Mouse (Mus musculus) midbrain, embryonic 14.5 days (tissue): Measurements from ENCODE around the gene Kdelr3. TPM values are rescaled to one million over a fixed set of nuclear protein-coding genes. Genes with fewer than 3 reads are reported as not detected.
A peak's percentile ranks its signal among the peaks of the same experiment; 100 is the strongest.

Experiments
- ATAC-seq: fragments of 200-750 bp; cut with Nextera tagmentation; 2 replicates; pipeline ENCODE4 v1.8.0; 2017; ENCODE audit warnings: moderate number of reproducible peaks, moderate library complexity; ENCODE audit not compliant: low FRiP score, low TSS enrichment
- DNase-seq: peaks from one replicate; pipeline ENCODE4 v3.0.0-alpha.2; 2015
- H3K27ac ChIP-seq: fragments of 300-500 bp; sonication (generic); replicated peaks from 2 replicates; pipeline ENCODE4 v1.5.1; 2014; ENCODE audit warnings: mild to moderate bottlenecking, low read depth, low read length, moderate library complexity
- H3K27me3 ChIP-seq: fragments of 300-500 bp; sonication (generic); 2 replicates; pipeline ENCODE4 v1.6.1; 2014; ENCODE audit warnings: low read length, control low read depth, mixed read lengths; ENCODE audit not compliant: control insufficient read depth, insufficient read depth
- H3K36me3 ChIP-seq: fragments of 300-500 bp; sonication (generic); 2 replicates; pipeline ENCODE4 v1.6.1; 2014; ENCODE audit warnings: low read length, control low read depth; ENCODE audit not compliant: control insufficient read depth, insufficient read depth
- H3K4me1 ChIP-seq: fragments of 300-500 bp; sonication (generic); 2 replicates; pipeline ENCODE4 v1.6.1; 2014; ENCODE audit warnings: mild to moderate bottlenecking, antibody characterized with exemption, low read length, control low read depth; ENCODE audit not compliant: control insufficient read depth, insufficient read depth
- H3K4me2 ChIP-seq: fragments of 300-500 bp; sonication (generic); 2 replicates; pipeline ENCODE4 v1.6.1; 2014; ENCODE audit warnings: mild to moderate bottlenecking, low read length, moderate library complexity
- H3K4me3 ChIP-seq: fragments of 300-500 bp; sonication (generic); replicated peaks from 2 replicates; pipeline ENCODE4 v1.5.1; 2014; ENCODE audit warnings: low read depth, low read length
- H3K9ac ChIP-seq: fragments of 300-500 bp; sonication (generic); replicated peaks from 2 replicates; pipeline ENCODE4 v1.6.1; 2014; ENCODE audit warnings: mild to moderate bottlenecking, low read length, moderate library complexity
- H3K9me3 ChIP-seq: fragments of 300-500 bp; sonication (generic); 2 replicates; pipeline ENCODE4 v1.6.1; 2016; ENCODE audit warnings: low read length, control low read depth, mixed read lengths; ENCODE audit not compliant: control insufficient read depth
- WGBS: fragments of 180-500 bp; shearing (Covaris S2); extraction: QIAGEN DNeasy Blood & Tissue Kit; methylation state at CpG from one replicate; pipeline ENCODE4 v1.1.7; 2014; 5-methylcytosine and 5-hydroxymethylcytosine counted together
- polyA plus RNA-seq: library from polyadenylated mRNA; unstranded; fragments of >200 nt; fragmentation: Nextera tagmentation; extraction: Ambion mirVana; gene quantifications from 2 replicates; pipeline ENCODE4 v1.2.1, GENCODE M21; 2014

The Kdelr3 gene
- polyA plus RNA-seq, 1 experiment from 2014 or later, result 7.1 TPM

DNA sequence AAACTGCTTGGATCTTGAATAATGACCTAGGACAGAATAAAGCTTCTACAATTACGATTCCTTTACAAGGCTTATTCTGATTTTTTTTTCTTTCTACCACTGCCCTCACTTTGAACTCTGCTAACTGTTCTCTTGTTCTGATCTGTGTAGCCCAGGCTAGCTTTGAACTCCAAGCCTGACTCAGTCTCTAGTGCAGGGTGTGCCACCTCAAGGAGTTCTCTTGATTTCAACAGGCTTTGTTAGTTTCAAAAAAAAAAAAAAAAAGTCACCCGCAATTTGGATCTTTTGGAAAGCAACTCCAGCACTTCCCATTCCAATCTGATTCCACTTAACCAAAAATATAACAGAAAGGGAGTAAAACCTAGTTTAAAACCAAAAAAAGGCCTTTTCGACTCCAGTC is 29.3 kb downstream of the Kdelr3 start:
- H3K9me3 ChIP-seq, result no peaks in the 10 kb centered on the region
- H3K4me2 ChIP-seq, result peak overlapping the region; percentile 90
- DNase-seq (no peak), ATAC-seq (no peak)
- H3K4me1 ChIP-seq, result peaks cover 25% of the 10 kb centered on the region
- no peaks in the 10 kb centered on the region for H3K27me3 ChIP-seq
- H3K36me3 ChIP-seq, result peaks cover 36% of the 10 kb centered on the region
- WGBS, result 6% methylated on average over 3 of the region's 3 CpGs
- H3K4me3 ChIP-seq, result peak overlapping the region; percentile 93
- peak overlapping the region; percentile 91 for H3K9ac ChIP-seq
- H3K27ac ChIP-seq, result peak overlapping the region; percentile 98

DNA sequence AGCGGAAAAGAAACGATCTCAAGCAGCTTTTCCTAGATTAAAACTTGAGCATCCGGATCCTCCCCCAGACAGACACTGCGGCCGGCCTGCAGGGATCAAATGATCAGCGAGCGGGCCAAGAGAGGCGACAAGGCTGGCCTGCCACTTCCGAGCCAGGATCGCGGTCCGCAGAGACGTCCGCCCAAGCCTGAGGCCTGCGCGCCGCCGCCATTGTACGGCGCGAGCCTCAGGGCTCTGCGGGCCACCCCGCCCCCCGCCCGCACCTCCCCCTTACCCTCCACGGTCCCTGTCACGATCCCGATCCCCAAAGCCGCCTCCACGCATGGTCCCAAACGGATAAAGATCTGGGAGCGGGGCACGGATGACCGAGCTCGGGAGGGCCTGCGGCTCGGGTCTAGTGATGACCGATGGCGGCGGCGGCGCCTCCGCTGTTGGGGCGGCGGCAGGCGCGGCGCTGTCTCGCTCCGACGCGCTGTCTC is 29.7 kb downstream of the Kdelr3 start:
- WGBS, result under 1% methylated on average over 52 of the region's 52 CpGs
- Histone ChIP-seq H3K4me1 (peaks cover 25% of the 10 kb centered on the region), H3K4me3 (peak overlapping the region; percentile 93), H3K9ac (peak overlapping the region; percentile 91), H3K36me3 (peaks cover 31% of the 10 kb centered on the region), H3K27ac (peak overlapping the region; percentile 98), H3K9me3 (no peaks in the 10 kb centered on the region), H3K27me3 (no peaks in the 10 kb centered on the region), H3K4me2 (peak overlapping the region; percentile 90)
- peak; percentile 83 for DNase-seq
- ATAC-seq, result peak; percentile 77

DNA sequence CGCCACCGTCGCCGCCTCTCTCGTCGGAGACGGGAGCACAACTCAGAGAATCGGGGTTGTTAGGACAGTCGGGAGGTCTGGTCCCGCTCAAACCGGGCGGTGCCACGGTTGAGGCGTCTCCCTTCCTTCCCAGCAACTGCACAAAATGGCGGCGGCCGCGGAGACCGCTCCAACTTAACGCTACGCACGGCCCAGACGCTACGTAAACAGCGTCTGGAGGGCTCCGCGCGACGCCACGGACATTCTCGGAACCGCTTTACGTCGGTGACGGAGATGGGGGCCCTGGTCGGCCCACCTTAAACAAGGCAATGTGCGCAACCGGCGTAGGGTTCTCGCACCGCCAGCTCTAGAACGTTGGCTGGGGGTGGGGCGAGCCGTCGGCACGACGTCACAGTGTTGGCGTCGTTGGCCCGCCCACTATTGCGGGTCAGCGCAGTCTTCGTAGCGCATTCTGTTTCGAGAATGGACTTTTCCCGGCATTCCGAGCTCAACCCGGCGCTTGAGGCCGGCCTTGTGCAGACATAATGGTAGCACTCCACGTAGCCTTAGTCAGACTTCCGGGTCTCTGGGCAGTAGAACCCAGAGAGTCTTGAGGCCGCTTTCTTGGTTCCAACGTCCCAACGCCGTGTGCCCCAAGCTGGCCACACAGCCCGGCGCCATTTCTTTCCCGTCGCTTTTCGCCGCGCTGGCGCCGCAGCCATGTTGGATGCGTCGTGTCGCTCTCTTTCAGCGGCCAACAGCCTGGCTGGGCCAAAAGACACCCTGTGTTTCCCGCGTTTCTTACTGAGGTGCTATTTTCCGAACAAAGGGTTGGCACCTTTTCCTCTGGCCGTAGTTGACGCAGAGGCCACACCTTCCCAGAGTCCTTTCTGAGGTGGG is 30.4 kb downstream of the Kdelr3 start, which contains the start of gene Ddx17:
TSS of gene Ddx17 (minus strand) at position 332 of the 879 bp plus-strand sequence.
- ATAC-seq (peak; percentile 99), DNase-seq (peak; percentile 100)
- no peaks in the 10 kb centered on the region for H3K27me3 ChIP-seq
- H3K4me2 ChIP-seq, result peak within 1 kb of the TSS; percentile 90
- H3K36me3 ChIP-seq, result peaks cover 27% of the 10 kb centered on the region
- H3K27ac ChIP-seq, result peak within 1 kb of the TSS; percentile 98
- peak within 1 kb of the TSS; percentile 93 for H3K4me3 ChIP-seq
- H3K4me1 ChIP-seq, result peaks cover 25% of the 10 kb centered on the region
- peak within 1 kb of the TSS; percentile 91 for H3K9ac ChIP-seq
- WGBS, result under 1% methylated on average over 84 of the region's 84 CpGs
- no peaks in the 10 kb centered on the region for H3K9me3 ChIP-seq

DNA sequence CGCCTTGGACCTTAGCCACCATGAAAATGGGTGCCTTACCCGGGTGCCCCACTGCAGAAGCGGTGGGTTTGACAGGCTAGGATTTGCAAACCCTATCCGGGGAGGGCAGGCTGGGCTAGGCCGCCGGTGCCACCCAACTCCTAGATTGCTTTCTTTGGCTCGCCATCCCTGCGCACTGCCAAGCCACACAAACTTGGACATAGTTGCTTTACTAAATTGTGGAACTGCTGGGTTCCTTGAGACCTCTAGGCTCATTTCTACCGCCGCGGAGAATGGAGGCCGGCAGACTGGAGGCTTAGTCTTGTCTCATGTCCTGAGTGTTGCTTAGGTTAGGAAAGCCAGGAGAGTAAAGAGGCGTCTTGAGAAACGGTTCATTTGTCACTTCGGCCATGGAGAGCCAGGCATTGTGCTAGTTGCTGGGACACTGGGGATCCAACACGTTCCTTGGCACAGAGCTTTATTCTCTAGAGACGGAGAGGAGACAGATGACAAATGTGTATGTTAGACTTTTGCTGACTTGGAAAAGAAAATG is 31.1 kb downstream of the Kdelr3 start:
- WGBS, result 80% methylated on average over 17 of the region's 17 CpGs
- H3K4me3 ChIP-seq, result peak overlapping the region; percentile 93
- H3K36me3 ChIP-seq, result peaks cover 19% of the 10 kb centered on the region
- no peaks in the 10 kb centered on the region for H3K27me3 ChIP-seq
- ATAC-seq, result no peak
- H3K27ac ChIP-seq, result peak overlapping the region; percentile 98
- no peaks in the 10 kb centered on the region for H3K9me3 ChIP-seq
- peak overlapping the region; percentile 66 for H3K4me2 ChIP-seq
- H3K9ac ChIP-seq, result peak overlapping the region; percentile 91
- DNase-seq, result no peak
- peaks cover 25% of the 10 kb centered on the region for H3K4me1 ChIP-seq

DNA sequence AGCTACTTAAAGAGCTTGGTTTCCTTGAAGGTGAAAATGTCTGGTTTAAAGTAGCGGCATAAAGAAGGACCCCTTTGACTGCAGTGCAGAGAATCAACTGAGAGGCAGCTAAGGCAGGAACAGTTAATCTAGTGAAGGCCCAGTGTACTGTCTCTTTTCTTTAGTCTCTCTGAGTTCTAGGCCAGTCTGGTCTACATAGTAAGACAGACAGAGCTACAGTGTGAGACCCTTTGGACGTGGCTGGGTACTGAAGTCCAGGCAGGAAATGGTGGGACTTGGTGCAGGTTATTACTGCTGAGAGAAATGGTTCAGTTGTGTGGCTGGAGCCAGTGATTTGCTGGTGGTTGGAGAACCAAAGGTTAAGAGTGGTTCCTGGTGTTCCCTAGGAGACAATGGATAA is 32.0 kb downstream of the Kdelr3 start:
- Histone ChIP-seq H3K27ac (no peak overlapping the region), H3K27me3 (no peaks in the 10 kb centered on the region), H3K36me3 (peaks cover 11% of the 10 kb centered on the region), H3K9ac (no peak overlapping the region), H3K4me1 (peaks cover 25% of the 10 kb centered on the region), H3K9me3 (no peaks in the 10 kb centered on the region), H3K4me2 (no peak overlapping the region), H3K4me3 (no peak overlapping the region)
- DNase-seq, result no peak
- WGBS, result 100% methylated on average over 2 of the region's 2 CpGs
- no peak for ATAC-seq

DNA sequence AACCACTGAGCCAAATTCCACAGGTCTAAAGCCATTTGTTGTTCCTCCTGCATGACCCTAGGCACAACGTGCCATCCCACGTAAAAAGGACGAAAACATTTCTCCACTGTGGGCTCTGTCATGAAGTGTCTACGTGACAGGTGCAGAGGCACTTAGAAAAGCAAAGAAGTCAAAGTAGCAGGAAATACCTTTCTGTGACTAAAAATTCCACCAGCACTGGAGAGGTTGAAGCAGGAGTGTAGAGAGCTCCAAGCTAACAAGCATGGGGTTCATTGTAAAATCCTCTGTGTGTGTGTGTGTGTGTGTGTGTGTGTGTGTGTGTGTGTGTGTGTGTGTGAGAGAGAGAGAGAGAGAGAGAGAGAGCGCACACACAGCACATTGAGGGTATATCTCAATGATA is 36.4 kb downstream of the Kdelr3 start:
- ATAC-seq (no peak), DNase-seq (no peak)
- H3K27ac ChIP-seq, result no peak overlapping the region
- H3K4me1 ChIP-seq, result no peaks in the 10 kb centered on the region
- no peak overlapping the region for H3K4me2 ChIP-seq
- no peaks in the 10 kb centered on the region for H3K9me3 ChIP-seq
- 84% methylated on average over 5 of the region's 5 CpGs for WGBS
- no peak overlapping the region for H3K4me3 ChIP-seq
- no peak overlapping the region for H3K9ac ChIP-seq
- H3K27me3 ChIP-seq, result no peaks in the 10 kb centered on the region
- no peaks in the 10 kb centered on the region for H3K36me3 ChIP-seq

DNA sequence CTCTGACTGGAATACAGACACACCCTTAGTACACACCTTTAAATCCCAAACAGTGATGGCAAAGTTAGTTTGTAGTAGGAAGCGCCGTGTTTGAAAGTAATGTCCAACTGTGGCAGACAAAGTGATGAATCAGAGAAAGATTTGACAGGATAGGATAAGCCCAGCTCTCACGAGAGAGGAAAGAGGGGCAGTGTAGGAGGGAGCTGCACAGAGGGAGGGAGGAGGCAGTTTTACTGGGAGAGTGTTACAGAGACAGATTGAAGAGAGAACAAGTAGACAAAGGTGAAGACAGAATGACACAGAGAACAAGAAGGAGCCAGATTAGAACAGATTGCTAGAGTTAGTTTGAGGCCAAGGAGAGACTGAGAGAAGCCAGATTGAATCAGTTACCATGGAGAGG is 43.4 kb downstream of the Kdelr3 start:
- no peaks in the 10 kb centered on the region for H3K36me3 ChIP-seq
- WGBS, result 74% methylated on average over 3 of the region's 3 CpGs
- H3K4me3 ChIP-seq, result no peak overlapping the region
- no peak overlapping the region for H3K9ac ChIP-seq
- no peaks in the 10 kb centered on the region for H3K9me3 ChIP-seq
- ATAC-seq (no peak), DNase-seq (no peak)
- H3K4me2 ChIP-seq, result no peak overlapping the region
- H3K4me1 ChIP-seq, result no peaks in the 10 kb centered on the region
- H3K27me3 ChIP-seq, result no peaks in the 10 kb centered on the region
- no peak overlapping the region for H3K27ac ChIP-seq

DNA sequence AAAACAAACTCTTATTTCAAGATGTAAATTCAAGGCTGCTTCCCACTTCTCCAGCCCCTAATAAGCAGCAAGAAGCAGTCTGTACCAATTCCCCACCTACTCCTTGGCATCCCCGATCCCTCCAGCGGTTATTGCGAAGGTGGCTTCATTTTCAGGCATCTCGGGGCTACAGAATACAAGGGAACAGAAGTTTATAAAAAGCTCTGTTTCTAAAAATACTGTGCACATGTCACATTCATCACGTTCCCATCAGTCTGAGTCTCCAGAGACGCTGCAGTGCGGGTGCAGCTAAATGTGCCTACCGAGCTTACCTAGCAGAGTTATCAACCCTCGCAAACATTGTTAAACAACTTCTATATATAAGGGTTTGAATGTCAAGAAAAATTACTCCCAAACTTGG is 46.2 kb downstream of the Kdelr3 start:
- Histone ChIP-seq H3K27me3 (no peaks in the 10 kb centered on the region), H3K4me2 (no peak overlapping the region), H3K9me3 (no peaks in the 10 kb centered on the region), H3K9ac (no peak overlapping the region), H3K36me3 (no peaks in the 10 kb centered on the region), H3K4me1 (no peaks in the 10 kb centered on the region), H3K27ac (no peak overlapping the region), H3K4me3 (no peak overlapping the region)
- DNase-seq, result no peak
- ATAC-seq, result no peak
- 90% methylated on average over 9 of the region's 9 CpGs for WGBS
